Mouse (Mus musculus) midbrain, embryonic 11.5 days (tissue): ENCODE data around the gene Nop9. TPM values are rescaled to one million over a fixed set of nuclear protein-coding genes. Genes with fewer than 3 reads are reported as not detected.

Source experiments
- ATAC-seq: fragments of 200-750 bp; cut with Nextera tagmentation; 2 replicates; pipeline ENCODE4 v1.8.0; 2017; ENCODE audit warnings: moderate TSS enrichment, moderate library complexity; ENCODE audit not compliant: low FRiP score
- DNase-seq: peaks from one replicate; pipeline ENCODE4 v3.0.0; 2015; ENCODE audit warnings: low spot score; ENCODE audit errors: missing footprints
- H3K27ac ChIP-seq: fragments of 300-500 bp; sonication (generic); 2 replicates; pipeline ENCODE4 v1.5.1; 2014; ENCODE audit warnings: low read depth, low read length
- H3K27me3 ChIP-seq: fragments of 300-500 bp; sonication (generic); 2 replicates; pipeline ENCODE4 v1.6.1; 2014; ENCODE audit warnings: mild to moderate bottlenecking, low read length, moderate library complexity, mixed read lengths; ENCODE audit not compliant: control insufficient read depth, insufficient read depth
- H3K36me3 ChIP-seq: fragments of 300-500 bp; sonication (generic); 2 replicates; pipeline ENCODE4 v1.6.1; 2014; ENCODE audit warnings: mild to moderate bottlenecking, low read length, moderate library complexity, mixed read lengths; ENCODE audit not compliant: control insufficient read depth, insufficient read depth
- H3K4me1 ChIP-seq: fragments of 300-500 bp; sonication (generic); 2 replicates; pipeline ENCODE4 v1.6.1; 2014; ENCODE audit warnings: low read length; ENCODE audit not compliant: control insufficient read depth, insufficient read depth
- H3K4me2 ChIP-seq: fragments of 300-500 bp; sonication (generic); 2 replicates; pipeline ENCODE4 v1.6.1; 2014; ENCODE audit warnings: mild to moderate bottlenecking, moderate library complexity
- H3K4me3 ChIP-seq: fragments of 300-500 bp; sonication (generic); 2 replicates; pipeline ENCODE4 v1.5.1; 2014; ENCODE audit warnings: low read depth, low read length
- H3K9ac ChIP-seq: fragments of 300-500 bp; sonication (generic); 2 replicates; pipeline ENCODE4 v1.6.1; 2014; ENCODE audit warnings: low read length
- H3K9me3 ChIP-seq: fragments of 300-500 bp; sonication (generic); 2 replicates; pipeline ENCODE4 v1.6.1; 2016; ENCODE audit warnings: low read length; ENCODE audit not compliant: control insufficient read depth
- WGBS: fragments of 180-500 bp; shearing (Covaris S2); extraction: QIAGEN DNeasy Blood & Tissue Kit; methylation state at CpG from one replicate; pipeline ENCODE4 v1.1.7; 2014; 5-methylcytosine and 5-hydroxymethylcytosine counted together
- polyA plus RNA-seq: library from polyadenylated mRNA; unstranded; fragments of >200 nt; fragmentation: Nextera tagmentation; extraction: Ambion mirVana; gene quantifications from 2 replicates; pipeline ENCODE4 v1.2.1, GENCODE M21; 2014

Nop9 gene
- polyA plus RNA-seq, 1 experiment from 2014 or later = 46.2 TPM

GRCm38 (mm10) chr14:55787731-55788130, 42.2 kb downstream of the Nop9 start:
- peak; percentile 81 for DNase-seq
- Histone ChIP-seq H3K4me1 (peaks cover 4% of the 10 kb centered on the region), H3K4me3 (no peak overlapping the region; the same call in 1 of the 2 replicates), H3K9me3 (no peaks in the 10 kb centered on the region), H3K27me3 (peaks cover 59% of the 10 kb centered on the region), H3K27ac (no peak overlapping the region), H3K9ac (no peak overlapping the region), H3K36me3 (no peaks in the 10 kb centered on the region), H3K4me2 (peak overlapping the region; percentile 41; the same call in 1 of the 2 replicates)
- no peak for ATAC-seq
- whole genome bisulfite sequencing = 32% methylated on average over 11 of the region's 11 CpGs

- WGBS = 6% methylated on average over 40 of the region's 40 CpGs
- peaks cover 52% of the 10 kb centered on the region for H3K27me3 ChIP-seq
- H3K27ac ChIP-seq = no peak within 1 kb of the TSS
- peak within 1 kb of the TSS; percentile 41 for H3K4me2 ChIP-seq
- peak; percentile 89 for DNase-seq
- H3K4me1 ChIP-seq = peaks cover 4% of the 10 kb centered on the region
- H3K4me3 ChIP-seq = peak within 1 kb of the TSS; percentile 21
- no peaks in the 10 kb centered on the region for H3K36me3 ChIP-seq
- H3K9ac ChIP-seq = no peak within 1 kb of the TSS; the same call in 1 of the 2 replicates
- no peaks in the 10 kb centered on the region for H3K9me3 ChIP-seq
- ATAC-seq = no peak
Observed at GRCm38 (mm10) chr14:55788256-55789050, 43.0 kb downstream of the Nop9 start, which contains the start of gene Ripk3. TSS of gene Ripk3 (minus strand) at chr14:55788865.

- Histone ChIP-seq H3K4me3 (no peak overlapping the region), H3K9ac (no peak overlapping the region), H3K27ac (no peak overlapping the region), H3K36me3 (no peaks in the 10 kb centered on the region), H3K9me3 (no peaks in the 10 kb centered on the region), H3K4me2 (no peak overlapping the region), H3K4me1 (peaks cover 1% of the 10 kb centered on the region), H3K27me3 (peaks cover 12% of the 10 kb centered on the region; the same call in 1 of the 2 replicates)
- ATAC-seq (no peak), DNase-seq (peak; percentile 35)
- 78% methylated on average over 2 of the region's 2 CpGs for WGBS
Observed at GRCm38 (mm10) chr14:55793461-55793860, 48.0 kb downstream of the Nop9 start.

- ATAC-seq = no peak
- H3K27ac ChIP-seq = no peak overlapping the region
- no peaks in the 10 kb centered on the region for H3K4me1 ChIP-seq
Observed at GRCm38 (mm10) chr14:55793946-55794345, 48.5 kb downstream of the Nop9 start.

GRCm38 (mm10) chr14:55795380-55796163, 50.1 kb downstream of the Nop9 start:
- no peaks in the 10 kb centered on the region for H3K36me3 ChIP-seq
- H3K4me3 ChIP-seq = no peak overlapping the region
- no peak overlapping the region for H3K9ac ChIP-seq
- peak; percentile 59 for DNase-seq
- H3K9me3 ChIP-seq = no peaks in the 10 kb centered on the region
- no peaks in the 10 kb centered on the region for H3K27me3 ChIP-seq
- no peak for ATAC-seq
- no peaks in the 10 kb centered on the region for H3K4me1 ChIP-seq
- no peak overlapping the region for H3K27ac ChIP-seq
- 88% methylated on average over 15 of the region's 15 CpGs for WGBS
- no peak overlapping the region for H3K4me2 ChIP-seq

More at GRCm38 (mm10) chr14:55793946-55794345, 48.5 kb downstream of the Nop9 start:
- Histone ChIP-seq H3K9me3 (no peaks in the 10 kb centered on the region), H3K4me2 (no peak overlapping the region), H3K36me3 (no peaks in the 10 kb centered on the region), H3K27me3 (peaks cover 7% of the 10 kb centered on the region; the same call in 1 of the 2 replicates), H3K9ac (no peak overlapping the region), H3K4me3 (no peak overlapping the region)
- peak; percentile 54 for DNase-seq
- 78% methylated on average over 2 of the region's 2 CpGs for WGBS

Other genes starting within 250 kb of the Nop9 start
- gene Cpne6, start 235.2 kb upstream of the Nop9 start, polyA plus RNA-seq = 0.23 and 0.26 TPM in 2 replicates
- not detected in 2 replicates for gene Nrl, start 220.7 kb upstream of the Nop9 start, polyA plus RNA-seq
- gene Pck2, start 205.4 kb upstream of the Nop9 start, polyA plus RNA-seq = 10.0 and 10.7 TPM in 2 replicates
- gene Dcaf11, start 185.7 kb upstream of the Nop9 start, polyA plus RNA-seq = 76.4 and 85.4 TPM in 2 replicates
- 0.92 TPM in 1 of 2 replicates, not detected in the other for gene A730061H03Rik, start 185.3 kb upstream of the Nop9 start, polyA plus RNA-seq
- not detected in 2 replicates for gene Fitm1, start 170.1 kb upstream of the Nop9 start, polyA plus RNA-seq
- gene Psme1, start 167.6 kb upstream of the Nop9 start, polyA plus RNA-seq = 111 and 114 TPM in 2 replicates
- 8.1 and 8.4 TPM in 2 replicates for gene Emc9, start 160.4 kb upstream of the Nop9 start, polyA plus RNA-seq
- 189 and 202 TPM in 2 replicates for gene Psme2, start 154.6 kb upstream of the Nop9 start, polyA plus RNA-seq
- 8.2 and 9.8 TPM in 2 replicates for gene Rnf31, start 154.0 kb upstream of the Nop9 start, polyA plus RNA-seq
- 5.8 and 6.3 TPM in 2 replicates for gene Irf9, start 142.1 kb upstream of the Nop9 start, polyA plus RNA-seq
- 2.6 and 3.5 TPM in 2 replicates for gene Rec8, start 127.7 kb upstream of the Nop9 start, polyA plus RNA-seq
- gene Ipo4, start 109.7 kb upstream of the Nop9 start, polyA plus RNA-seq = 69.3 and 80.6 TPM in 2 replicates
- 1.8 and 2.6 TPM in 2 replicates for gene Gm49378, start 107.8 kb upstream of the Nop9 start, polyA plus RNA-seq
- gene Tm9sf1, start 101.9 kb upstream of the Nop9 start, polyA plus RNA-seq = 56.6 and 58.1 TPM in 2 replicates
- gene Tssk4, start 95.5 kb upstream of the Nop9 start, polyA plus RNA-seq = 0.87 and 1.1 TPM in 2 replicates
- gene Mdp1, start 85.2 kb upstream of the Nop9 start, polyA plus RNA-seq = 61.9 and 66.2 TPM in 2 replicates
- gene Gmpr2, start 73.8 kb upstream of the Nop9 start, polyA plus RNA-seq = 55.4 and 61.8 TPM in 2 replicates
- gene Nedd8, start 73.6 kb upstream of the Nop9 start, polyA plus RNA-seq = 595 and 615 TPM in 2 replicates
- 62.6 and 64.4 TPM in 2 replicates for gene Tinf2, start 63.9 kb upstream of the Nop9 start, polyA plus RNA-seq
- 0.27 and 0.59 TPM in 2 replicates for gene Tgm1, start 31.8 kb upstream of the Nop9 start, polyA plus RNA-seq
- 22.0 TPM in 2 replicates for gene Rabggta, start 23.4 kb upstream of the Nop9 start, polyA plus RNA-seq
- gene Dhrs1, start within 50 bp of the Nop9 start, polyA plus RNA-seq = 69.5 and 70.5 TPM in 2 replicates
- 0.18 and 0.22 TPM in 2 replicates for gene Cideb, start 12.8 kb downstream of the Nop9 start, polyA plus RNA-seq
- 0.12 and 0.40 TPM in 2 replicates for gene Ltb4r2, start 15.7 kb downstream of the Nop9 start, polyA plus RNA-seq
- not detected in 2 replicates for gene Ltb4r1, start 20.3 kb downstream of the Nop9 start, polyA plus RNA-seq
- 4.9 and 5.8 TPM in 2 replicates for gene Adcy4, start 38.4 kb downstream of the Nop9 start, polyA plus RNA-seq
- gene Ripk3, start 43.2 kb downstream of the Nop9 start, polyA plus RNA-seq = 4.0 and 4.5 TPM in 2 replicates
- gene Nfatc4, start 77.5 kb downstream of the Nop9 start, polyA plus RNA-seq = 9.9 and 11.5 TPM in 2 replicates
- 10.7 and 12.0 TPM in 2 replicates for gene Nynrin, start 108.3 kb downstream of the Nop9 start, polyA plus RNA-seq
- 0.03 and 0.23 TPM in 2 replicates for gene Cbln3, start 138.7 kb downstream of the Nop9 start, polyA plus RNA-seq
- gene Khnyn, start 139.3 kb downstream of the Nop9 start, polyA plus RNA-seq = 8.5 and 8.7 TPM in 2 replicates
- gene Sdr39u1, start 154.6 kb downstream of the Nop9 start, polyA plus RNA-seq = 25.0 and 27.8 TPM in 2 replicates
- gene Cma1, start 199.0 kb downstream of the Nop9 start, polyA plus RNA-seq = not detected in 2 replicates
- not detected in 2 replicates for gene Cma2, start 205.3 kb downstream of the Nop9 start, polyA plus RNA-seq